Mouse (Mus musculus) cerebellum, adult 11-12 months (tissue): Measurements from ENCODE around the gene Snap91.
A peak's percentile ranks its signal among the peaks of the same experiment; 100 is the strongest.

ENCODE experiments used
- DNase-seq: peaks from one replicate; pipeline ENCODE4 v3.0.0; 2022

Gene Snap91

DNA sequence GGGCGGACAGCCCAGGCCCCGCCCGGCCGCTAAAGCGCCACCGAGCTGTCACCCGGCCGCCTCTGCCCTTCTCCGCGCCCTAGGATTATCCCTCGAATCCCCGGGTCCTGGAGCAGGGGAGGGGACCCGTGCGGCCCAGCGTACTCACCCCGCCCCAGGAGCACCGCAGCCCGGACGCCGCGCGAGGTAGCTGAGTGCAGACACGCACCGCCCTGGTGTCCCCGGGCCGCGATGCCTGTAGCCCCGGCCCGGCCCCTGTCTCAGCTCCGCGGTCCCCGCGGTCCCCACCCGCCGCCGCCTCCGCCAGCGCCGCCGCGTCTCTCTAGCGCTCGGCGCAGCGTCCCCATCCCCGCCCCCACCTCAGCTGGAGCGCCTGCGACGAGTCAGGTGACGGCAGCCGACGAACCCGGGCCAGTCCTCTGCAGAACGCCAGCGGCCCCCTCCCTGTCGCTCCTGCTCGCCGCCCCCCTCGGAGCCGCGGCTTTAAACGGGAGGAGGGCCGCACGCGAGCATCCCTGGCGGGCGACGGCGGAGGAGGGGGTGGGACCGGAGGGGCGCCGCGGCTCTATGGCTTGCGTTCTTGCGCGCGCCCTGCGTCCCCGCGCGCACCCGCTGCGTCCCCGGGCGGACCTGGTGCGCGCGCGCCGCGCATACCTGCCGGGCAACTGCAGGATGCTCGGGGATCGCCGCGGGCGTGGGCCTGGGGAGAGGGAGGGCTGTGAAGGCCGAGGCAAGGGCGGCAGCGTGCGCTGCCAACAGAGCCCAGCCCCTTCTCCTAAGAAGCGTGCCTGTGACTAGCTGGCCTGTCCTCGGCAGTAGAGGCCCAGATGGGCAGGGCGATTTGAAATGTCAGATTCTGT lies at the start of gene Snap91:
TSS of gene Snap91 (minus strand) at position 542 of the 860 bp plus-strand sequence.
- peak; percentile 90 for DNase-seq

DNA sequence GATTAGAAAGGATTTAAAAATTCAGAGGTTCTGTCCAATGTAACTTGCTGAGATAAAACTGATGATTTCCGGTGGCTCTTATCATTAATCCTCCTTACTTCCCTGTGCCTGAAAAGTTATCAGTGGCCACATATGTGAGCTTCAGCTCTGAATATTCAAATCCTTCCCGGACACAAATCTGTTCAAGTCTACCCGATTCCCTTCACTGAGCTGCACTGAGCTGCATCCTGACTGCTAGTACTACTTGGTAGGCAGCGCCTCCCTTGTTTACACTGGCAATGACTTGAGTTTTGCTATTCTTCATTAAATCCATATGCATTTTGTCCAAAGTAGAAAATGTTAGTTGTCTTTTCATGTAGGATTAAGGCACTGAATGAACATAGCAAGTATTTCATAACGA lies 46.1 kb upstream of the Snap91 start:
- DNase-seq, result no peak

DNA sequence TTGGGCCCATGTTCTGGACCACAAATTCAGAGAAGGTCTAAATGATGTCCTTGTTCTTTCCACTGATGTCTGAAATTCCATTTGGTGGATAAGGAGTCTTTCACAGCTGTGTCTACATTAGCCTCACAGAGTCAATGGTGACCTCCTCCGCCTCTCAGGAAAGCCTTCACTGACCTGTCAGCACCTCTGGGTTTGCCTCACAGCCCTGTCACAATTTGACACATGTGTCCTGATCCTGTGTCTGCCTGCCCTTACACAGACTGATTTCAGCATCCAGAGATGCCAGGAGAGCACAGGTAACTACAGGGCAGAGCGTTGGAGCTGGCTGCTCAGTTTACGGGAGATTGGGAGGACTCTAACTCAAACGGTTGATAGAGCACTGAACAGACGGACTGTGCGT lies 45.2 kb upstream of the Snap91 start:
- no peak for DNase-seq

DNA sequence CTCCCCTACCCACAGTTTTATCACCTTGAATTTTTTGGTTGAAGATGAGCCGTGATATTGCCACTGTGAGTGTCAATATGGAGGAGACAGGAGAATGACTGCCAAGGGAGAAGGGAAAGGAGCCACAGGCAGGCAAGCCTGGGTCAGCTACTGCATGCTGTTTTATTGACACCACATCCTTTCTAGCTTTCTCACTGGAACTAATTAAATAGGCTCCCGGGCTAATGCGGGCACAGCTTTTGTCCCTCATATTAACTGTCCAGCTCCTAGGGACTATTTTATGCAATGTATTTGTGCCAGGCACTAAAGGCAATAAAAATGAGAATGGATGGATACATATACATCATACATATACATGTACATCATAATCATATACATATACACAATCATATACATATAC lies 42.0 kb upstream of the Snap91 start:
- no peak for DNase-seq

DNA sequence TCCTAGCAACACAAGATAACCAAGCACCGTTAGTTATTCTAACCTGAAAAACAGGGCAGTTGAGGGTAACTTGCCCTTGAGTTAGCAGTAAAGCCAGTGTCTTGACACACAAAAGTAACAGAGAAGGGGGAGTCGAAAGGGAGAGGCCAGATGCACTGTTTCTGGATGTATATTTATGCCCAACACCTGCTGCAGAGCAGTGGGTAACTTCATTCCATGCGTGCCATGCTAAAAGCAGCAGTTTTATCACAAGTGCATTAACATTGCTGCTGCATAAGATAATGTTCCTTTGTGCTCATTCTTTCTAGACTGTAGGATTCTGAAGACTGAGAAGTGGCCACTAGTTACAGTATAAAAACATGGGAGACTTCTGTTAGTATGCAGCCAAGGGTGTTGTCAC lies 36.1 kb upstream of the Snap91 start:
- no peak for DNase-seq

DNA sequence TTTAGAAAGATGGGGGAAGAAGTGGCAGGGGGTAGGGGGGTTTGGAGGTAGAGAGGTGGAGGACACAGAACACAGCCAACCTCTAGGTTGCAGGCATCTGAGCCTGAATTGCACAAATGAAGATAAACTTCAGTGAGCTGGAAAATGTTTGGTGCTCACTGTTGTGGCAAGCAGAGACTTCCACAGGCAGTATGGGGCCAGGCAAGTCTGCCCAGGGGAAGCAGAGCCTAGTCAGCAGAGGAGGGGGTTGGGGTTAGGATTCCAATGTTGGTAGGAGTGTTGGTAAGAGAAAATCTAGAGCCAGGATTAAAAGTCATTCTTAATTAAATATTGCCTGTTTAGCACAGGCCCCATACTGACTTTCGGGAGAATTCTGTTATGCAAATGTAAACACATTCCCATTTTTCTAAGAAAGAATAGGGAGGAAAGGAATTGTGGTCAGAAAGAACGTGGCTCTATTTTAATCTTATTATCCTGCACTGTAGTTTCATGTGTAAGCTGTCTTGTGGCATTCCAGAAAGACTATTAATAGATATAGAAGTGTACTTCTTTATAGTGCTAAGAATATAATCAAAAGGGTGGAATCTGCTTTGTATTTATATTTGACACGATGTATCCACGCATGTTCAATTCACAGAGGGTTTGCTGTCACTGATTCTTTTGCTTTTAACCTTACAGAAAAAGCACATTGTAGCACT lies 19.2 kb upstream of the Snap91 start:
- DNase-seq, result no peak

DNA sequence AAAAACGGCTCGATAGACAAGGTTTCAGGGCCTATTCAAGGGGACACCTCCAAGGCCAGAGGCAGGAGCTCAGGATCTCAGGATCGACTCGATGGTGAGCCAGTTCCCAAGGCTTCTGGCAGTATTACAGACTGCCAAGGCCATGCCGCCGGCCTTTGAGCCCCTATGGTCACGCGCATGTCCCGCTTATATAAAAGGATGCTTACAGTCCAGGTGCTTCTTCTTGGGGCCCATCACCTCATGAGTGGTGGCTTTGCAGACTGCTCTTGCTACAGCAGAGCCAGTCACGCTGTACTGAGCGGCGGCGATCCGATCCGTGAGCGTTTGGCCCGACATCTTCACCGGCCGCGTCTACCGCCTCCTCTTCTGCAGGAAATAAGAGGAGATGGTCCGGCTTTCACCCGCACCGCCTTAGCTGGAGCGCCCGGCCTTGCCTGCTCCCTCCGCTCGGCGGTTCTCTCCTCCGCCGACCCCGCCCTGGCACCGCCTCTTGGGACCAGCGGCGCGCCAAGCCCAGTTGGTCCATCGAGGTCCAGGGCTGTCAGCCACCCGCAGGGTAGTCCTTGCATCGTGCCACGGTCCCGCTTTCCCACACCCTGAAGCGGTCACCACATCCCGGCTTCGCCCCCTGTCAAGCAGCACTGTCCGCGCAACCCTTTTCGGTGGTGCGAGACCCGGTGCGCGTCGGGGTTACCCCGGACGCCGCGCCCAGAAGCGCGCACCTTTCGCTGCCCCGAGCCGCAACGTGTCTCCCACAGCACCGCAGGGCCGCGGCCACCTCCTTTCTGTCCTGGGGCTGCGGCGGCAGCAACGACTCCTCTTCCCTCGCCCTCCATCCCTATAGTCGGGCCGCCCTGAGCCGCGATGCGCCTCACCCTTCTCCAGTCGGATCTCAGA lies 990 bp downstream of the Snap91 start:
- peak; percentile 76 for DNase-seq

DNA sequence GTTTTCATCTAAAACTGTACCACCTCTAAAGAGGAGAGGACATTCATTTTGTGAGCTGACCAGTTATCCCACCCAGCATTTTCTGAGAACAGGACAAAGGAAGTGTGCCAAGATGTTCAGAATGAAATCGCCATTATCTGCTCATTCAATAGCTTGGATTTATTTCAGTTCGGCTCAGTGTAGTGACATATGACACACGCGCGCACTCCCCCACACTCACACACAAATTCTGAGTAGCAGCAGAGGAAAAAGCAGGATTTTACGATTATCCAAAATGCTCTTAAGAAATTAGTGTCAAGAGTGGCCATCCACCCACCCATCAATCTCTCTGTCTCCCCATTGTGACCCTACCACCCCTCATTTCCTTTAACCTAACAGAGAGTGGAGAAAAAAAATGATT lies 1.7 kb downstream of the Snap91 start:
- no peak for DNase-seq

DNA sequence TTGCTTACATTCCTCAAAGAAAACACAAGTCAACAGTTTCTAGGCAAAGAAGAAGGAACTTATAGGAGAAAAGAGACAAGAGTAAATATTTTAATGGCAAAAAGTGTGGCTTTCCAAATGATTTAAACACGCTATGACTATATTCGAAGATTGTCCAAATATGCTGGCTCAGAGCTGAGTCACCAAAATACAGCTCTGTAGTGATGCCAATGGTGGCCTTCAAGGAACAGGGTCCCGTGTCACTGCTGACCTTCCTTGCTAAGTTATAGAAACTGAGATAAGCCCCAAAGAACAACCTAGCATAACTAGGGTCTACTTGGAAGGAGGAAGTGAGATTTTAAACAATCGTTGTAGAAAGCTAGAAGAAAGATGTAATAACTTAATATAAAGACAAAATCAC lies 6.8 kb downstream of the Snap91 start:
- DNase-seq, result no peak

DNA sequence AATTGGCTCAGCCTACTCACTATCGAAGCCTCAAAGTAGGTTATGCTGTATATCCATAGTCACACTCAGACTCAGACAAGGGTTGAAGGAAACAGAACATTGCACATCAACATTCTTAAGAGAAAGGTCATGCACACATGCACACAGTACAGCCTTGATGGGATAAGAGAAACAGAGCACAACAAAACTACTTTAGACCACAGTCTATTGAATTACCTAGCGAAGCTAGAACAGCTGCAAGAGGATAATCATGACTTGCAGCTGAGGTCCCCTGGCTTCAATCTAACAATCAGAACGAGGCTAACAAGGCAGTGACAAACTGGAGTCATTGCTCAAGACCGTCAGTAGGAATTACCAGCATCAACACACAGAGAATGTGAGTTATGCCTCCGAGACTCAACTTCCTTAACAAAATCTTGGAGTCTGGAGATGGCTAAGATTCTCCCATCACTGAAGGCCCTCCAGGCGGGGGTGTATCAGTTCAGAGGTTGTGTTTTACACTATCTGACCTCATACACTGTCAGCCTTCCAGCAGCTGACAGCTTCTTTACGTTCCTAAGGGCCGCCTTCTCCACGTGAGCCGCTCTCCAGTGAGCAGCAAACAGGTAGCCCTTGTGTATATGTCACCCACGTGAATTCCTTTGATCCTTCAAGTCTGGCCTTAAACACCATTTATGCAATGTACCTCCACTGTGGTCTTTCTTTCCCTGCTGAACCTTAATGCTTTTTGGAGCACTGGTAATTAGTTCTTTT lies 10.7 kb downstream of the Snap91 start:
- no peak for DNase-seq

DNA sequence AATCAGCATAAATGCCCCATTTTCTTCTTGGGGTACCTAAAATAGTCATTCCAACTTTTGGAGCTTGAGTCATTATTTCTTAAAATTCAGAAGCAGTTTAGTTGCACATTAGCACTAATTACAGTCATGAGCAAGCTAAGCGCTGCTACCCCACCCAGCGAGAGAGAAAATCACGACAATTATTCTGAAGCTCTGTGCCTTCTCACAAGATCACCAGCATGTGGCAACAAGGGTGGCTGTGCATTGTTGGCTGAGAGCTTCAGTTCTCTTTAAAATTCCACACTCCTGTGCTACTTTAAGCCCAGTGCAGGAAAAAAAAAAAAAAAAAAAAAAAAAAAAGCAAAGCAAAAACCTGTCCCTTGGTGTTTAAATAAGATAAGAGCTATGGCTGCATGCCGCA lies 22.4 kb downstream of the Snap91 start:
- no peak for DNase-seq

DNA sequence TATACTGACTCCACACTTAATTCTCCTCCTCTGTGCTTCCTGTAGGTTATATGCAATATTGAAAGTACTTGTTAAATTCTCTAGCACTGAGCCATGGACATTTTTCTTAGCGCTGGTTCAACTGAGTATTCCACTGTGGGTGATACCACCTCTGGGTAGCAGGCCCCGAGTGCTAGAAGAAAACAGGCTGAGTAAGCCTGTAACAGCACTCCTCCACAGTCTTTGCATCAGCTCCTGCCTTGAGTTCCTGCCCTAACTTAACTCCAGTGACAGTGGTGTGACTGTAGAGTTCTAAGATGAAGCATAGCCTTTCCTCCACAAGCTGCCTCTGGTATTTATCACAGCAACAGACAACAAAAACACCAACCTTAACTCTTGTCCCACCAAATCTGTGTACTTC lies 22.8 kb downstream of the Snap91 start:
- DNase-seq, result no peak

DNA sequence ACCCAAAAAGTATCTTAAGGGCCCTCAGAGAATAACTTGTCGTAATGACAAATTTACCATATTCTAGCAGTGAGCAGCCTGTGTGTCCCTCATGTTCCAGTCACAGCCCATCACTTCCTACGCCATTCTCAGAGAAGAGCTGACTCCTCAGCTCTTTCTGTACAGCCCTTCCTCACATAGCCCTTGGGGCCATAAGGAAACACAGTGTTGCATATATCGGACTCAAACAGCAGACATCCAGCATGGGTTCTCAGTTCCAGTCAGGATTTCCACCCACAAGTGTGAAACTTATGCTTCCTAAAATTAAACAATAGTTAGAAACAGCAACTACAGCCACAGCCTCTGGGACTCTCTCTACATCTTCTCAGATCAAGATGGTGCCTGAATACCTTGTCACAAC lies 27.6 kb downstream of the Snap91 start:
- DNase-seq, result no peak

DNA sequence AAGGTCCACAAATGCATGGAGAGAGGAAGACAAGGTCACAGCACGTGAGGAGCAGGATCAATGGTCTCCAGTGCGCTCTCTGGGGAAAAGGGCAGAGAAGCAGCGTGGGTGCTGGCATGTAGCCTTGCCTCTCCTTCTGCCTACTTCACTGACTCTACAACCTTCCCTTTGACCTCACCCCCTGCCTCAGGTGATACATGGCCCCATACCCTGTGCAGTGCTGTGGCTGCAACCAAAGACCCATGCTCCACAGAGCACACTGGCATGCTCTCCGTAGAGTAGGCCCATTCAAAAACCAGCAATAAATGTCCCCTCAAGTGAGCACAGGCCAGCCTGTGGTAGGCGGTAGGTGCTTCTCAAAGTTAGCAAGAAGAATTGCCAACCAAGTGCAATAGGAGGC lies 28.8 kb downstream of the Snap91 start:
- DNase-seq, result no peak

DNA sequence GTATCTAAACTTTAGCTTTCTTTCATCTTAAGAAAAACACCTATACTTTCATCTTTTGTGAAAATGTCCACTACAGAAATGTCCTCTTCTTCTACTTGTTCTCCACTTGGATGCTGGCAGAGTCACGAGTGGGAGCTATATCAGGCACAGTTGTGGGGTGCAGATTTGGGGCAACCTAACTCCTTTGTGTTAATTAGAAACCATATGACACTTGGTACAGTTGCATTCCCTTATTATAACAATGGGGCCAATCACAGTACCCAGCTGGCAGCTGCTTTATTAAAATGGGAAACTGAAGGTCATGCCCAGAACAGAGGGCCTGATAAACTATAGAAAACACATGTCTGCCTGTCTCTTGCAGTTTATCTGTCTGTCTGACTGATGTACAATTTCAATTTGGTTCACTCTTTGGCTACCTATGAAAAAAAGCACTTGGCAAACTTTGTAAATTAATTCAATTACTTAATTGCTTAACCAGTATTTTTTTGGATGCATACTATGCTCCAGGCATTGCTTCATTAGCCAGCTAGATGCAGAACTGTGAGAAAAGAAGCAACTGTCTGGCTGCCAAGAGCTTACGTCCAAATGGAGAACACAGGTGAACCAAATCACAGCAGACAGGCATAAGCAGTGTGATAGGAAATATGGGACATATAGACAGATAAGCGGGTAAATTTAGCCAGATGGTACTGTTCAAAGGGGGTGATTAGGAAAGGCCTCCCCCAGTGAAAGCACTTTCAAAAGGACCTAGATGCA lies 29.8 kb downstream of the Snap91 start:
- peak; percentile 27 for DNase-seq

DNA sequence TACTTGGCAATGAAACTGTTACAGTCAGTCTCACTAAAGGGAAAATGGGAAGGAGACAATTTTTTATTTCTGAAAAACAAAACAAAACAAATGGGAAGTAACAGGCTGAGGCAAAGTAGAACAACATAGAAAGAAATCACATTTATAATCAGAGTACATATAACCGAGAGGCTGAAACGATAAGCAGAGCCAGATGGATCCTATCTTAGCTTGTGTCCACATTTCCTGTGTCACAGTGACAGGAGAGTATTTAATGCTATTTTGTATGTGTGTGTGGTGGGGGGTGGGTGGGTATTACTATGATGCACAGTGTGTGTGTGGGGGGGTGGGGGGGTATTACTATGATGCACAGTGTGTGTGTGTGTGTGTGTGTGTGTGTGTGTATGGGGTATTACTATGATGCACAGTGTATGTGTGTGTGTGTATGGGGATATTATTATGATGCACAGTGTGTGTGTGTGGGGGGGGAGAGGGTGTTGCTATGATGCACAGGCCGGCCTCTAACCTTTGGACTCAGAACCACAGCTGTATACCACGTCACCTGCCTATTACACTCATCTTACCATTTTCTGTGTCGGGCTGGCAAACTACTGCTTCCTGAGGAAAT lies 36.6 kb downstream of the Snap91 start:
- no peak for DNase-seq

DNA sequence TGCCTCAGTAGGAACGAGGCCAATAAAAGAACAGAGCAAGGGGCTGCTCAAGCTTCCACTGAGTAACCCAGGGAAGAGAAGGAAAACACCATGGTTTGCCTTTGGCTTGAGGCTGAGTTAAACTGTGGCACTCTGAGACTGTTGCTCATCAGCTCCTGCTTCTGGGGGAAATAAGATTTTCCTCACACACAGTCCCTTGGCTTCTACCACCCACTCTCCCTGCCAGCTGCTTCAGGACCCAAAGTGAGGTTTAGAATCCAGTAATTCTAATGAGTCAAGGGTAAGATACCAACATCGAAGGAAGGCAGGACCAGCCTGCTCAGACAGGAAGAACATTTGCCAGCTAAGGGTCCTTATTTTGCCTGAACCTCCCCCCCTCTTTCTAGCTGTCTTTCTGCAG lies 50.7 kb downstream of the Snap91 start:
- no peak for DNase-seq

DNA sequence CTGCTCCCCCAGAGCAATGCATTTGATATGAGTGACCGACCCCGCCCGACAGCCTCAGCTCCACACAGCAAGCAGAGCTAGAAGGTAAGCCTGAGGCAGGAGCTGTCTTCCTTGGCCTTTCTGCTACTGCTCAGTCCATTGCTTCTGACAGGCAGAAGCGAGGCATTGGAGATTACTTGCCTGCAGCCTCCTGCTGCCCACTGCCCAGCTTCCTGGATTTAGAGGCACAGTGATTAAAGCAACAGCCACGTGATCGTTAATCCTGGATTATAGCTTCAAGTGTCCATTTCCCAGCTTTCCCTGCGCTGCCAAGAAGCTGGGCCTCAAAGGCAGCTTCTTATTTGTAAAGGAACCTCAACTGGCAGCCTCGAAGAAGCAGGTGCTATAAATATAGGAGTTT lies 51.4 kb downstream of the Snap91 start:
- DNase-seq, result no peak

DNA sequence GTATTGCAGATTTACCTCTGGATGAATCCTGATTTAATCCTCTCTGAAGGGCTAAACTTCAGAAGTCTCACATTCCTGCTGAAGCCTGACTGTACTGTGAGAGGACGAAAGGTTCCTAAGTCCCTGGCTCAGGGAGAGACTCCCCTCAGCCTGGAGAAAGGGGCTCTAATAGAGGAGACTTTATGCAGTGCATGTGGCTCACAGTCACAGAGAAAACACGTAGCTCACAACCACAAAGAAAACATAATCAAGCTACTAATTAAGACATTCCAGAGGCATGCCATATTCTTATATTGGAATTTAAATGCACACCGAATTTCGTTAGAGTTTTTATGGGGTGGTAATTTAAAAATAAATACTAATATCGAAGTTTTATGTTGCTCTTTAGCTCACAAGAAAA lies 61.1 kb downstream of the Snap91 start:
- DNase-seq, result no peak

DNA sequence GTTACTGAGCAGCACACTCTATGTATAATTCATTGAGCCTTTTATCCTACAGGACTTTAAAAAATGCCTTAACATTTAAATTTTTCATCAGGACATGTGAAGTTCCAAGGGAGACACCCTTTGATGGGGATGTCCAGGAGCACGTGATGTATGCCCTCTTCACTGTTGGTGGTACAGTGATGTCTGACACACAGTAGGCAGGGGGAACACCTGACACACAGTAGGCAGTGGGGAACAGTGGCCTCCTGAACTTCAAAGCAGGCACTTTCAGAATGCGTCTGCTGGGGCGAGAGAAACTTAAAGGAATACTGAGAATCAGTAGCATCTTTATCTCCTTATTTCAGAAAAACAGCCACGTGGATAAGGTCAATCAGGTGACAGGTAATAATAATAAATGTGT lies 62.8 kb downstream of the Snap91 start:
- DNase-seq, result no peak

DNA sequence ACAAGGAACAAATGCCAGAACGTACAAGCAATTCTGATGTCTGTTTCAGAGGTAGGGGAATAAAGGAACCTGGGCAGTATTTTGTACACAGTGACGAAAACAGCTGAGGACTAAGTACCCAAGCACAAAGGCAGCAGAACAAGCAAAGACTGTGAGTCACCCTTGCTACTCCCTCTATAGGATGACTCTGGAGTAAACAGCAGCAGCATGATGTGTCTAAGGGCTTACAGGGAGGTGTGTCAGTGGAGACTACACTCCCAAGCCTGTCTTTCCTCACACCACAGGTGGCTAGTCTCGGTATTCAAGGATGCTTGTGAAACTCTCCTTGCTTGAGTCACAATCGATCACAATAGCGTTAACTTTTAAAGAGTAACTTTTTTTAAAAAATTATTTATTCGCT lies 66.1 kb downstream of the Snap91 start:
- DNase-seq, result no peak

DNA sequence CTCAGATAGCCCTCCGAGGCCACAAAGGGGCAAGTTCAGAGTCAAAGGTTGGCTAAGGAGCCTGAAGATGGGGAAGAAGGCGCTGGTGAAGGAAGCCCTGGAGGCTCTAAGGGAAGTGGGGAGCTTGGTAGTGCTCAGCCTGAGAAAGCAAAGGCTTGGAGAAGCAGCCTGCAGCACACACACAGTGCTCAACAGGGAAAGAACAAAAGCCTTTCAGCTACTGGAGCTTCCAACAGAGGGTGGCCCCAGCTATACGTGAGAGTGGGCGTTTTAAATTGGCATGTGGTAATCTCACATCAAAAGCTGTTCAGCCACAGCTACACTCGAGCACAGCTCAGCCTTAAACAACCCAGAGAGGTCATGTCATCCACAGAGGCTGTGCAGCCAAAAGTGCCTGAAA lies 67.1 kb downstream of the Snap91 start:
- DNase-seq, result no peak
